Mouse (Mus musculus): ENCODE data around the gene Htr1f.

Htr1f gene

GRCm38 (mm10) chr16:64973533-64974305, 131.9 kb downstream of the Htr1f start:
- in situ Hi-C loops (cut with MboI, MseI) = no loop called here

- in situ Hi-C loops (cut with MboI, MseI) = no loop called here
These were observed 144.0 kb downstream of the Htr1f start for GRCm38 (mm10) chr16:64961690-64962089.

GRCm38 (mm10) chr16:64941646-64942195, 163.9 kb downstream of the Htr1f start:
- in situ Hi-C loops (cut with MboI, MseI) = no loop called here

GRCm38 (mm10) chr16:64934793-64935192, 170.9 kb downstream of the Htr1f start:
- in situ Hi-C loops (cut with MboI, MseI) = no loop called here

GRCm38 (mm10) chr16:64934011-64934410, 171.6 kb downstream of the Htr1f start:
- in situ Hi-C loops (cut with MboI, MseI) = no loop called here

GRCm38 (mm10) chr16:64923500-64923899, 182.2 kb downstream of the Htr1f start:
- in situ Hi-C loops (cut with MboI, MseI) = no loop called here

- in situ Hi-C loops (cut with MboI, MseI) = no loop called here
These were observed 196.9 kb downstream of the Htr1f start for GRCm38 (mm10) chr16:64908747-64909146.

- in situ Hi-C loops (cut with MboI, MseI) = no loop called here
These were observed 198.5 kb downstream of the Htr1f start for GRCm38 (mm10) chr16:64907112-64907511.

GRCm38 (mm10) chr16:64903328-64903727, 202.3 kb downstream of the Htr1f start:
- in situ Hi-C loops (cut with MboI, MseI) = no loop called here

GRCm38 (mm10) chr16:64899084-64899483, 206.6 kb downstream of the Htr1f start:
- in situ Hi-C loops (cut with MboI, MseI) = no loop called here

- in situ Hi-C loops (cut with MboI, MseI) = no loop called here
These were observed 216.2 kb downstream of the Htr1f start for GRCm38 (mm10) chr16:64889496-64889895.

- in situ Hi-C loops (cut with MboI, MseI) = no loop called here
These were observed 220.1 kb downstream of the Htr1f start for GRCm38 (mm10) chr16:64885547-64885946.

- in situ Hi-C loops (cut with MboI, MseI) = no loop called here
These were observed 220.5 kb downstream of the Htr1f start for GRCm38 (mm10) chr16:64885142-64885541.

- in situ Hi-C loops (cut with MboI, MseI) = no loop called here
These were observed 221.2 kb downstream of the Htr1f start for GRCm38 (mm10) chr16:64884420-64884838.

- in situ Hi-C loops (cut with MboI, MseI) = no loop called here
These were observed 221.8 kb downstream of the Htr1f start for GRCm38 (mm10) chr16:64883896-64884295.

- in situ Hi-C loops (cut with MboI, MseI) = no loop called here
These were observed 224.2 kb downstream of the Htr1f start for GRCm38 (mm10) chr16:64881442-64881841.

GRCm38 (mm10) chr16:64880986-64881385, 224.7 kb downstream of the Htr1f start:
- in situ Hi-C loops (cut with MboI, MseI) = no loop called here

- in situ Hi-C loops (cut with MboI, MseI) = no loop called here
These were observed 225.9 kb downstream of the Htr1f start for GRCm38 (mm10) chr16:64879735-64880134.

- in situ Hi-C loops (cut with MboI, MseI) = no loop called here
These were observed 227.0 kb downstream of the Htr1f start for GRCm38 (mm10) chr16:64878611-64879132.

GRCm38 (mm10) chr16:64877314-64877713, 228.3 kb downstream of the Htr1f start:
- in situ Hi-C loops (cut with MboI, MseI) = no loop called here

- in situ Hi-C loops (cut with MboI, MseI) = no loop called here
These were observed 228.9 kb downstream of the Htr1f start for GRCm38 (mm10) chr16:64876631-64877265.

- in situ Hi-C loops (cut with MboI, MseI) = no loop called here
These were observed 229.8 kb downstream of the Htr1f start for GRCm38 (mm10) chr16:64875822-64876221.

GRCm38 (mm10) chr16:64875384-64875783, 230.3 kb downstream of the Htr1f start:
- in situ Hi-C loops (cut with MboI, MseI) = no loop called here
